Mouse (Mus musculus) stomach, postnatal 0 days (tissue): ENCODE results near the gene Gm136. TPM values are rescaled to one million over a fixed set of nuclear protein-coding genes. Genes with fewer than 3 reads are reported as not detected.

Source experiments
- ATAC-seq: fragments of 200-750 bp; cut with Nextera tagmentation; 2 replicates; pipeline ENCODE4 v1.8.0; 2017; ENCODE audit not compliant: low FRiP score, low TSS enrichment
- DNase-seq: peaks from one replicate; pipeline ENCODE4 v3.0.0-alpha.2; 2016; ENCODE audit warnings: low spot score
- H3K27ac ChIP-seq: fragments of 300-500 bp; sonication (generic); replicated peaks from 2 replicates; pipeline ENCODE4 v1.5.1; 2014; ENCODE audit warnings: mild to moderate bottlenecking, control low read depth
- H3K27me3 ChIP-seq: fragments of 300-500 bp; sonication (generic); 2 replicates; pipeline ENCODE4 v1.6.1; 2014; ENCODE audit warnings: low read length; ENCODE audit not compliant: control insufficient read depth, insufficient read depth
- H3K36me3 ChIP-seq: fragments of 300-500 bp; sonication (generic); 2 replicates; pipeline ENCODE4 v1.6.1; 2014; ENCODE audit warnings: low read length, mixed read lengths; ENCODE audit not compliant: control insufficient read depth, insufficient read depth
- H3K4me1 ChIP-seq: fragments of 300-500 bp; sonication (generic); replicated peaks from 2 replicates; pipeline ENCODE4 v1.6.1; 2014; ENCODE audit warnings: antibody characterized with exemption; ENCODE audit not compliant: control insufficient read depth, insufficient read depth
- H3K4me2 ChIP-seq: fragments of 300-500 bp; sonication (generic); replicated peaks from 2 replicates; pipeline ENCODE4 v1.6.1; 2014; ENCODE audit warnings: low read depth, mild to moderate bottlenecking, control low read depth, moderate library complexity
- H3K4me3 ChIP-seq: fragments of 300-500 bp; sonication (generic); 2 replicates; pipeline ENCODE4 v1.5.1; 2014; ENCODE audit warnings: low read depth, low read length, control low read depth
- H3K9ac ChIP-seq: fragments of 300-500 bp; sonication (generic); 2 replicates; pipeline ENCODE4 v1.6.1; 2014; ENCODE audit warnings: mild to moderate bottlenecking, low read length, control low read depth, mixed read lengths
- H3K9me3 ChIP-seq: fragments of 300-500 bp; sonication (generic); 2 replicates; pipeline ENCODE4 v1.6.1; 2016; ENCODE audit warnings: low read length; ENCODE audit not compliant: control insufficient read depth
- CTCF ChIP-seq: IDR thresholded peaks from 2 replicates; pipeline ENCODE4 v1.5.1; 2016; ENCODE audit warnings: antibody characterized with exemption, low read depth, mild to moderate bottlenecking, moderate library complexity
- EP300 ChIP-seq: optimal IDR thresholded peaks from 2 replicates; pipeline ENCODE3; 2016; ENCODE audit warnings: antibody characterized with exemption
- WGBS: fragments of 180-500 bp; shearing (Covaris S2); extraction: QIAGEN DNeasy Blood & Tissue Kit; methylation state at CpG from one replicate; pipeline ENCODE4 v1.1.7; 2014; 5-methylcytosine and 5-hydroxymethylcytosine counted together
- polyA plus RNA-seq: library from polyadenylated mRNA; unstranded; fragments of >200 nt; fragmentation: Nextera tagmentation; extraction: Ambion mirVana; gene quantifications from 2 replicates; pipeline ENCODE4 v1.2.1, GENCODE M21; 2015

Gene Gm136
- polyA plus RNA-seq, 1 experiment from 2014 or later = not detected

GRCm38 (mm10) chr4:34702231-34702630, 53.8 kb downstream of the Gm136 start:
- Histone ChIP-seq H3K36me3 (no peaks in the 10 kb centered on the region), H3K4me1 (no peaks in the 10 kb centered on the region), H3K9ac (no peak overlapping the region), H3K27ac (no peak overlapping the region), H3K27me3 (no peaks in the 10 kb centered on the region), H3K4me2 (no peak overlapping the region), H3K9me3 (no peaks in the 10 kb centered on the region), H3K4me3 (no peak overlapping the region)
- 96% methylated on average over 11 of the region's 11 CpGs for WGBS
- TF ChIP-seq CTCF (no peak), EP300 (no peak)
- ATAC-seq (no peak), DNase-seq (no peak)

GRCm38 (mm10) chr4:34701528-34701927, 54.5 kb downstream of the Gm136 start:
- Histone ChIP-seq H3K4me3 (no peak overlapping the region), H3K4me2 (no peak overlapping the region), H3K27ac (no peak overlapping the region), H3K27me3 (no peaks in the 10 kb centered on the region), H3K36me3 (no peaks in the 10 kb centered on the region), H3K9ac (no peak overlapping the region), H3K9me3 (no peaks in the 10 kb centered on the region), H3K4me1 (no peaks in the 10 kb centered on the region)
- peak; percentile 45 for DNase-seq
- TF ChIP-seq CTCF (peak; percentile 65), EP300 (no peak)
- WGBS = 59% methylated on average over 5 of the region's 5 CpGs
- no peak for ATAC-seq

Other genes with a start within 250 kb of the Gm136 start
- gene Akirin2, start 205.3 kb downstream of the Gm136 start, polyA plus RNA-seq = 31.8 and 33.1 TPM in 2 replicates
- 29.4 TPM in 2 replicates for gene Orc3, start 141.3 kb downstream of the Gm136 start, polyA plus RNA-seq
- gene Rars2, start 141.3 kb downstream of the Gm136 start, polyA plus RNA-seq = 41.4 and 43.8 TPM in 2 replicates
- 37.4 and 39.6 TPM in 2 replicates for gene Slc35a1, start 68.8 kb downstream of the Gm136 start, polyA plus RNA-seq
- gene Cfap206, start 26.1 kb downstream of the Gm136 start, polyA plus RNA-seq = 0.19 and 0.59 TPM in 2 replicates
- 43.9 and 46.2 TPM in 2 replicates for gene Smim8, start 22.2 kb upstream of the Gm136 start, polyA plus RNA-seq
- 5.3 and 5.6 TPM in 2 replicates for gene Zfp292, start 126.7 kb upstream of the Gm136 start, polyA plus RNA-seq
- 0.19 TPM in 1 of 2 replicates, not detected in the other for gene Cga, start 137.5 kb upstream of the Gm136 start, polyA plus RNA-seq